Mouse (Mus musculus) gastrocnemius, postnatal 10 days (tissue): Measurements from ENCODE around the gene Mmp9. TPM values are rescaled to one million over a fixed set of nuclear protein-coding genes. Genes with fewer than 3 reads are reported as not detected.

Experiments used
- DNase-seq: peaks from one replicate; pipeline ENCODE4 v3.0.0; 2021; ENCODE audit warnings: mixed read lengths
- total RNA-seq, 2 experiments: library from RNA; stranded (reverse); gene quantifications; 2 replicates each; pipeline ENCODE4 v1.2.3; 2021

Mmp9 gene
- total RNA-seq, 2 experiments from 2014 or later = 1.2 to 96.6 TPM

- no peak for DNase-seq
These were observed 15.6 kb downstream of the Mmp9 start for GRCm38 (mm10) chr2:164956195-164956594.

GRCm38 (mm10) chr2:164957548-164958315 is 17.2 kb downstream of the Mmp9 start:
- no peak for DNase-seq

GRCm38 (mm10) chr2:164960716-164961441 is 20.3 kb downstream of the Mmp9 start, which contains the start of gene Slc12a5:
Gene Slc12a5 (plus strand): TSS chr2:164960802.
- peak; percentile 51 for DNase-seq

- DNase-seq = peak; percentile 70
These were observed 21.1 kb downstream of the Mmp9 start for GRCm38 (mm10) chr2:164961506-164962182.

- DNase-seq = no peak
These were observed 21.6 kb downstream of the Mmp9 start for GRCm38 (mm10) chr2:164962183-164962580.

GRCm38 (mm10) chr2:164964242-164964894 is 23.8 kb downstream of the Mmp9 start:
- DNase-seq = no peak

- DNase-seq = no peak
These were observed 24.4 kb downstream of the Mmp9 start for GRCm38 (mm10) chr2:164964981-164965380.

- no peak for DNase-seq
These were observed 25.8 kb downstream of the Mmp9 start for GRCm38 (mm10) chr2:164966381-164966780.

- DNase-seq = no peak
These were observed 26.6 kb downstream of the Mmp9 start for GRCm38 (mm10) chr2:164967193-164967592.

- DNase-seq = no peak
These were observed 27.3 kb downstream of the Mmp9 start for GRCm38 (mm10) chr2:164967761-164968440.

- DNase-seq = peak; percentile 84
These were observed 27.9 kb downstream of the Mmp9 start for GRCm38 (mm10) chr2:164968451-164968851.

- DNase-seq = no peak
These were observed 28.8 kb downstream of the Mmp9 start for GRCm38 (mm10) chr2:164969348-164969781.

GRCm38 (mm10) chr2:164970631-164971196 is 30.1 kb downstream of the Mmp9 start:
- no peak for DNase-seq

GRCm38 (mm10) chr2:164972646-164973045 is 32.1 kb downstream of the Mmp9 start:
- DNase-seq = no peak

- no peak for DNase-seq
These were observed 35.0 kb downstream of the Mmp9 start for GRCm38 (mm10) chr2:164975611-164976010.

GRCm38 (mm10) chr2:164979749-164980148 is 39.2 kb downstream of the Mmp9 start:
- DNase-seq = peak; percentile 65

- DNase-seq = no peak
These were observed 45.4 kb downstream of the Mmp9 start for GRCm38 (mm10) chr2:164985962-164986361.

GRCm38 (mm10) chr2:164986371-164987027 is 45.9 kb downstream of the Mmp9 start:
- DNase-seq = no peak

- no peak for DNase-seq
These were observed 48.2 kb downstream of the Mmp9 start for GRCm38 (mm10) chr2:164988777-164989176.

GRCm38 (mm10) chr2:164991111-164991510 is 50.5 kb downstream of the Mmp9 start:
- no peak for DNase-seq

- no peak for DNase-seq
These were observed 51.2 kb downstream of the Mmp9 start for GRCm38 (mm10) chr2:164991808-164992207.
